Mouse (Mus musculus) liver, embryonic 15.5 days (tissue): Measurements from ENCODE around the gene Cdca7. TPM values are rescaled to one million over a fixed set of nuclear protein-coding genes. Genes with fewer than 3 reads are reported as not detected.

Experiments used
- ATAC-seq: fragments of 200-750 bp; cut with Nextera tagmentation; 2 replicates; pipeline ENCODE4 v1.8.0; 2017; ENCODE audit warnings: moderate number of reproducible peaks, mild to moderate bottlenecking, moderate library complexity; ENCODE audit not compliant: insufficient read depth
- H3K27ac ChIP-seq: fragments of 300-500 bp; sonication (generic); replicated peaks from 2 replicates; pipeline ENCODE4 v1.5.1; 2015; ENCODE audit warnings: mild to moderate bottlenecking, inconsistent platforms
- H3K27me3 ChIP-seq: fragments of 300-500 bp; sonication (generic); 2 replicates; pipeline ENCODE4 v1.6.1; 2015; ENCODE audit warnings: mild to moderate bottlenecking, inconsistent platforms
- H3K36me3 ChIP-seq: fragments of 300-500 bp; sonication (generic); replicated peaks from 2 replicates; pipeline ENCODE4 v1.6.1; 2015; ENCODE audit warnings: moderate library complexity, mild to moderate bottlenecking, inconsistent platforms
- H3K4me1 ChIP-seq: fragments of 300-500 bp; sonication (generic); replicated peaks from 2 replicates; pipeline ENCODE4 v1.6.1; 2015; ENCODE audit warnings: inconsistent platforms
- H3K4me2 ChIP-seq: fragments of 300-500 bp; sonication (generic); 2 replicates; pipeline ENCODE4 v1.6.1; 2015; ENCODE audit warnings: moderate library complexity, mild to moderate bottlenecking, inconsistent platforms
- H3K4me3 ChIP-seq: fragments of 300-500 bp; sonication (generic); replicated peaks from 2 replicates; pipeline ENCODE4 v1.5.1; 2015; ENCODE audit warnings: mild to moderate bottlenecking, inconsistent platforms
- H3K9ac ChIP-seq: fragments of 300-500 bp; sonication (generic); 2 replicates; pipeline ENCODE4 v1.6.1; 2015; ENCODE audit warnings: moderate library complexity, mild to moderate bottlenecking, inconsistent platforms
- H3K9me3 ChIP-seq: fragments of 300-500 bp; sonication (generic); replicated peaks from 2 replicates; pipeline ENCODE4 v1.6.1; 2016; ENCODE audit warnings: inconsistent platforms
- WGBS: fragments of 180-500 bp; shearing (Covaris S2); methylation state at CpG from one replicate; pipeline ENCODE4 v1.1.7; 2015; ENCODE audit warnings: mixed read lengths; ENCODE audit not compliant: insufficient replicate concordance; 5-methylcytosine and 5-hydroxymethylcytosine counted together
- polyA plus RNA-seq: library from polyadenylated mRNA; unstranded; fragments of >200 nt; fragmentation: Nextera tagmentation; extraction: Ambion mirVana; gene quantifications from 2 replicates; pipeline ENCODE4 v1.2.1, GENCODE M21; 2015

The Cdca7 gene
- polyA plus RNA-seq, 1 experiment from 2014 or later: 45.5 TPM

DNA sequence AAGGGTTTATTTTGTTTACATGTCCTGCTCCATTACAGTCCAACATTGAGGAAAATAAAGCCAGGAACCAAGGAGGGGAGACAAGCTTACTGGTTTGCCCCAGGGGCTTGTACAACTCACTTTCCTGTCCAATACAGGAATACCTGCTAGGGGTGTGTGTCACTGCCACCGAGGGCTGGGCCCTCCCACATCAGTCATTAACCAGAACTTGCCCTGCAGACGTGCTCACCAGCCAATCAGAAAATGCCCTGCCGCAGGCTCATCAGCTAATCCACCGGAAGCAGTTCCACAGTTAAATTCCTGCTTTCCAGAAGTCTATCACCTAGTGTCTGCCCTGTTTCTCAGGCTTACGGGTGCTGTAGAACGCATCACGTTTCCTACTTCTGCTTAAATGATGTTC, 15.7 kb downstream of the Cdca7 start:
- ATAC-seq: no peak
- Histone ChIP-seq H3K4me3 (no peak overlapping the region), H3K27ac (no peak overlapping the region), H3K4me1 (no peaks in the 10 kb centered on the region), H3K9ac (no peak overlapping the region), H3K36me3 (0 out of 2 replicates have a peak, but pooled peaks cover 9% of the 10 kb centered on the region), H3K9me3 (no peaks in the 10 kb centered on the region), H3K27me3 (peaks cover 7% of the 10 kb centered on the region; the same call in 1 of the 2 replicates), H3K4me2 (no peak overlapping the region)
- WGBS: 46% methylated on average over 7 of the region's 7 CpGs

DNA sequence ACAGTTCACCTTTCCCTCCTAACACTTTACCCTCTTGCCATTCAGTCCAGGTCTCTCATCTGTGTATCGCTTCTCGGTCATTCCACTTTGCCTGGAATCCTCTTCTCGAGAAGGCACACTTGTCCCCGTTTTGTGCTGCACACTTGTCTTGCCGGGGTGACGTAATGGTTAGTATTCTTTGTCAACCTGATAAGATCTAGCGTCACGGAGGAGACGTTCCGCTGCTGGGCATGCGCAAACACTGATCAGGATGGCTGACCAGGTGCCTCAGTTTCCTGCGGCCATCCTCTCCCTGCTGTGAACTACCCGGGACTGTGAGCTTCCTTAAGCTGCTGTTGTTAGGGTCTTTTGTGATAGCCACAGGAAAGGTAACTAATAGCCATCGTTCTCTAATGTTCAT, 17.1 kb downstream of the Cdca7 start:
- ATAC-seq: no peak
- no peaks in the 10 kb centered on the region for H3K4me1 ChIP-seq
- H3K9ac ChIP-seq: no peak overlapping the region
- H3K4me2 ChIP-seq: peak overlapping the region; percentile 39
- H3K27ac ChIP-seq: no peak overlapping the region
- 11% methylated on average over 14 of the region's 14 CpGs for WGBS
- no peaks in the 10 kb centered on the region for H3K36me3 ChIP-seq
- peak overlapping the region; percentile 17; the same call in 1 of the 2 replicates for H3K4me3 ChIP-seq
- H3K27me3 ChIP-seq: peaks cover 17% of the 10 kb centered on the region
- no peaks in the 10 kb centered on the region for H3K9me3 ChIP-seq

DNA sequence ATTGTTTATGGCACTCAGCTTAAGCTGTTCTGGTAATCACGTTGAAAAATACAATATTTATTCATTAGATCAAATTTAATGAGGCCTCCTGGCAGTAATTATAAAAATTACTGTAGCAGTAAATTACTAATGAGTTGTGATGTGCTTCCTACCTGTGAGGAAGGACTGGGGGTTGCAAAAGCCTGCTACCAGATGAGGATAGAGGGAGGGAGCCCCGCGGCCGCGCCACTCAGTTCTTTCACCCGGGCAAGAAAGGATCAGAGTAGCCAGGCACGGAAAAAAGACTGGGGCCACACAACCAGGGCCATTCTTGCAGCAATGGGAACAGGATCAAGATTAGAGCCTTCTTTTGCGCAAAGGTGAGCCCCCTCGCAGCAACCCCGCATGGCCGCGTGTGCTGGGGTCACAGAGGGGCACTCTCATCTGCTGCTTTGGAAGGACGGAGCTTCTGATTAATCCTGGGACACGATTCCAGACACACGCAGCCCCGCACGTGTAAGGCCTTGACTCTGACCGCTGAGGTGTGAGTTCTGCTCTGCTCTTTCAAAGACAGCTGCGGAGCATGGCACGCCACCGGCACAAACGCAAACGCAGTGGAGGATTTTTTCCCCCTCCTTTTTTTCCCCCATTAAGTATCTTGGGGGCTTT, 23.2 kb downstream of the Cdca7 start:
- 12% methylated on average over 23 of the region's 23 CpGs for WGBS

DNA sequence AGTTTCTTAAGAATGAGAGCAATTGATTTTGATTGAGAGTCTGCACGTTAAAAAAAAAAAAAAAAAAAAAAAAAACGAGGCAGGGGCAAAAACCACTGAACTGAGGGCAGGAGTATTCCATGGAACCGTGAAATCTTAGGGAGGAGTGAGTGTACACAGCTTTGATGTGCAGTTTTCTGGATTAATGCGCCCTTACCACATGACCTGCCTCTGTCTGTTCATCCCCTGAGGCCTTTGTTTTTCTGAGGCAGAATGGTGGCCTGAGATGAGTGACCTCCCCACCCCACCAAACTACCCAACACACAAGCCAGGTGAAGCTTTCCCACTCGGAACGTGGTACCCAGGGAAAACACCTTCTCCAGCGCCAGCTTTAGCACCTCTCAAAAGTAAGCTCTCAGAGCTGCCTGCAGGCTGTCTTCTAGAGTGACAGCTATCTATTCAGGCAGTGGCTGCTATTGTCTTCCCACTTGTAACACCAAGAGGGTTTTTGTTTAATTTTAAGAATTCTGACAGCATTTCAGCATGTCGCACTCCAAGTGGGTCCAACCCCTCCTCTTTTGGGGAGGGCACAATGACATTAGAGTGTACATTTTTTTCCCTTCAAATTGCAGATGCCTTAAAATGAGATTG, 23.9 kb downstream of the Cdca7 start:
- no peaks in the 10 kb centered on the region for H3K4me1 ChIP-seq
- WGBS: 30% methylated on average over 8 of the region's 8 CpGs
- ATAC-seq: no peak
- no peaks in the 10 kb centered on the region for H3K36me3 ChIP-seq
- no peaks in the 10 kb centered on the region for H3K9me3 ChIP-seq
- no peak overlapping the region for H3K4me2 ChIP-seq
- peaks cover 49% of the 10 kb centered on the region for H3K27me3 ChIP-seq
- no peak overlapping the region for H3K4me3 ChIP-seq
- H3K9ac ChIP-seq: no peak overlapping the region
- no peak overlapping the region for H3K27ac ChIP-seq

More for the DNA sequence above, 23.2 kb downstream of the Cdca7 start:
- no peaks in the 10 kb centered on the region for H3K36me3 ChIP-seq
- H3K27me3 ChIP-seq: peaks cover 49% of the 10 kb centered on the region
- peak overlapping the region; percentile 2; the same call in 1 of the 2 replicates for H3K4me2 ChIP-seq
- no peak overlapping the region for H3K9ac ChIP-seq
- no peak overlapping the region for H3K27ac ChIP-seq
- ATAC-seq: no peak
- no peak overlapping the region for H3K4me3 ChIP-seq
- H3K4me1 ChIP-seq: no peaks in the 10 kb centered on the region
- no peaks in the 10 kb centered on the region for H3K9me3 ChIP-seq

DNA sequence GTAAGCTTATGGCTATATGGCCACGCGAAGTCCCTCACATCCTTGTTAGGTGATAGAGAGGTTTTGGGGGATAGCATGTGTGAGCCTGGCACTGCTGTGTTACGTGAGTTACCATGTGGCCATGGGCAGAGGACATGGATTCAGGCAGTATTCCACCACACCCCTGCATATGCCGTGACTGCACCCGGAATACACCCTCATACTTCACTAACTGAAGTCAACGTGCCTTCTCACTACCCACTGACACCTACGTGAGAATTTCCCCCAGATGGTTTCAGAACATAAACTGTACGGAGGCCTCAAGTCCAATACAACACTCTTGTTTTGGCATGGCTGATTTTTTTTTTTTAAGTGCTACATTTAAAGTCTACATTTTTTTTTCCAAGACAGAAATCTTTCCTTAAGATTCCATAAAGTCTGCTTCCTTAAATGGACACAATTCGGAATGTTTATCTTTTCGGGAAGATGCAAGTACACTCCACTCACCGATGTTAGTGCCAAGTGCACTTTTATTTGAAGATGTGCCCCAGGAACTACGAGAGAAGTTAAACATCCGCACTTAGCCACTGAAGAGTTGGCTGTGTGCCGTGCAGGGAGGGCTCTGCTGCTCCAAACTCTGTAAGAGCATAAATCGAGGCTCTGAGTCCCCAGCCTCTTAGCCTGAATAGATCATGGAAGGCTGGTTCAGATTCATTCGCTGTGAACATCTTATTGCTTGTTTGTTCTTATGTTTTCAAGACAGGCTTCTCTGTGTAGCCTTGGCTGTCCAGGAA, 26.3 kb downstream of the Cdca7 start:
- H3K4me3 ChIP-seq: no peak overlapping the region
- no peaks in the 10 kb centered on the region for H3K9me3 ChIP-seq
- 70% methylated on average over 16 of the region's 16 CpGs for WGBS
- no peaks in the 10 kb centered on the region for H3K4me1 ChIP-seq
- ATAC-seq: no peak
- no peaks in the 10 kb centered on the region for H3K36me3 ChIP-seq
- H3K9ac ChIP-seq: no peak overlapping the region
- H3K4me2 ChIP-seq: no peak overlapping the region
- H3K27me3 ChIP-seq: peaks cover 40% of the 10 kb centered on the region
- no peak overlapping the region for H3K27ac ChIP-seq

DNA sequence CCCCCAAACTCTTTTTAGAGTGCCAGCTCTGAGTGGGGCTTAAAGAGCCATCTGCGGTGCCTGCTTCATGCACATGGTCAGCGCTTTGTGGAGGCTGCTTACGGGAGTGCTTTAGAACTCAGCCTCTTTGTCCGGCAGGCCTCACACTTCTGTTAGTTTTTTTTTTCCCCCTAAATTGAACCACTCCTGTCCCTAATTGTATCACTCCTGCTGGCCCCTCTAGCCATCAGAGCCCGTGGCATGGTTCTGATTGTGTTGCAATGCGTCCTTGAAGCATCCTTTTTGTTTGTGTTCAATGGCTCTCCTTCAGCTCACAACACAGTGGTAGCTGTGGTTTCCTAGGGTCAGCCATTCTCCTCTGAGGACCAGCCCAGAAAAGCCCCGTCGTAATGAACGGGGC, 27.7 kb downstream of the Cdca7 start:
- Histone ChIP-seq H3K4me2 (no peak overlapping the region), H3K4me3 (no peak overlapping the region), H3K9me3 (no peaks in the 10 kb centered on the region), H3K27me3 (peaks cover 32% of the 10 kb centered on the region), H3K36me3 (no peaks in the 10 kb centered on the region), H3K4me1 (no peaks in the 10 kb centered on the region), H3K9ac (no peak overlapping the region), H3K27ac (no peak overlapping the region)
- no peak for ATAC-seq
- 61% methylated on average over 9 of the region's 9 CpGs for WGBS

DNA sequence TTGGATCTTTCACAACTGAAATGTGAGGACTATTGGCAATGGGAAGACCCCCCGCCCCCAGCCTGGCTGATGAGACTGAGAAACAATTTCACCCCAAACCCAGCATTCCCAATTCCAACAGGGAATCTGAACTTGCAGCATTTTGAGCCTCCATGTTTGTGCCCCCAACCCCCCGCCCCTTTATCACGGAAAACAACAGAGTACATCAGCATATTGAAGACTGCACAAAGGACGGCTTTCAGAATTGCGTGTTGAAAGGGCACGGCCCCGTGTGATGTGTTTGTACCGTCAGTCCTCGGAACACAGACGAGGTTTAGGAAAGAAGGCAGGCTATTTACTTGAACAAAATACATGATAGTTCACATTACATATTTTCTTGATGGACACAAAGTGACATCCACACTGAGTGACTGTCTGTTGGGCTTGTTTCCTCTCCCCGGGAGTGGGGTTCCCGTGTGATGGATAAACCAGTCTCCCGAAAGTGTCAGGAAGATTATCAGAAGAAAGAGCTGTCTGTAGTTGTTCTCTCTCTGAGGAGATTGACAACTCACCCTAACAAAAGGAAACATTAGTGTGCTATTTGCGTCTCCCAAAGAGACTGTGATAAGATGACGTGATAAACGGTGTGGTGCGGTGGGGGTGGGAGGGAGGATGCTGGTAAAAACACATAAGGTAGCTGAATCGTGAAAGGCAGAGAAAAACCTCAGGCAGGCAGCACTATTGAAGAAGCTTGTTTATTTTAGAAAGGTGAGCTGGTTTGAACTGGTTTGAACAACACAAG, 32.1 kb downstream of the Cdca7 start:
- no peak for ATAC-seq
- H3K27ac ChIP-seq: no peak overlapping the region
- H3K4me1 ChIP-seq: no peaks in the 10 kb centered on the region
- WGBS: 39% methylated on average over 18 of the region's 18 CpGs
- no peaks in the 10 kb centered on the region for H3K36me3 ChIP-seq
- H3K27me3 ChIP-seq: peaks cover 10% of the 10 kb centered on the region; the same call in 1 of the 2 replicates
- H3K9ac ChIP-seq: no peak overlapping the region
- no peak overlapping the region for H3K4me2 ChIP-seq
- no peak overlapping the region for H3K4me3 ChIP-seq
- H3K9me3 ChIP-seq: no peaks in the 10 kb centered on the region

DNA sequence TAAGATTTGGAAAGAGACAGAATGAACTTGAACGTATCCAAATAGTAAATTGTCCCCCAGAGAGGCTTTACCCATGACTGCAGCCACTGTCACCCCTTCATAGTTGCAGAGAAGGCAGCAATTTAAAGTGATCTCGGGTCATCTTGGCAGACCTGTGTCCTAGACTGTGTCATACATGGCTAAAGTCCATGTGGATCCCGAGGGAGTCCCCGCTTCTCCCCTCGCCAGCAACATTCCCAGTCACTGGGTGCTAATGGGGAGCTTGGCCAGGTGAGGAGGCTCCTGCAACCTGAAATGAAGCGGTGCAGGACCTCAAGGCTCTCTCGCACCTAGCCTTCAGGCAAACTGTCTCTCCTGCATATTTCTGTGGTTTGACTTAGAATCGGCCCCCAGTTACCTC, 32.9 kb downstream of the Cdca7 start:
- Histone ChIP-seq H3K4me2 (no peak overlapping the region), H3K4me3 (no peak overlapping the region), H3K9ac (no peak overlapping the region), H3K27ac (no peak overlapping the region), H3K27me3 (peaks cover 12% of the 10 kb centered on the region; the same call in 1 of the 2 replicates), H3K4me1 (no peaks in the 10 kb centered on the region), H3K36me3 (no peaks in the 10 kb centered on the region), H3K9me3 (no peaks in the 10 kb centered on the region)
- no peak for ATAC-seq
- WGBS: 67% methylated on average over 8 of the region's 8 CpGs

DNA sequence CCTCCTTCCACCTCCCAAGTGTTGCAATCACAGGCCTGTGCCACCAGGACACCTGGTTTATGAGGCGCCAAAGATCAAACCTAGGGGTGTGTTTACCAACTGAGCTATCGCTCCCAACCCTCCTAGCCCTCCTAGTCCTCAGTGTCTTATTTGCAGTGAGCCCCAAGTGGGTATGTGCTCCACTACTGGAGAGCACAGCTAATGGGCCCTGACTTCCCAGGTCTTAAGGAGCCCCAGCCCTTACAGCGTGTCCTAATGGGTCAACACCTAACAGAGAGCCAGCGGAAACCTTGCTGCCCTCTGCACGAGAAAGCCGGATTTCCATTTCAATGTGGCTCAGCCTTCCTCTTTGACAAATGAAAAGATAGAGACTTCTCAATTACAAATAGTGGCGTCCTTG, 39.6 kb downstream of the Cdca7 start:
- Histone ChIP-seq H3K27me3 (peaks cover 56% of the 10 kb centered on the region), H3K36me3 (no peaks in the 10 kb centered on the region), H3K4me2 (no peak overlapping the region), H3K4me1 (no peaks in the 10 kb centered on the region), H3K9me3 (no peaks in the 10 kb centered on the region), H3K4me3 (no peak overlapping the region), H3K27ac (no peak overlapping the region), H3K9ac (no peak overlapping the region)
- no peak for ATAC-seq
- WGBS: 40% methylated on average over 7 of the region's 7 CpGs

DNA sequence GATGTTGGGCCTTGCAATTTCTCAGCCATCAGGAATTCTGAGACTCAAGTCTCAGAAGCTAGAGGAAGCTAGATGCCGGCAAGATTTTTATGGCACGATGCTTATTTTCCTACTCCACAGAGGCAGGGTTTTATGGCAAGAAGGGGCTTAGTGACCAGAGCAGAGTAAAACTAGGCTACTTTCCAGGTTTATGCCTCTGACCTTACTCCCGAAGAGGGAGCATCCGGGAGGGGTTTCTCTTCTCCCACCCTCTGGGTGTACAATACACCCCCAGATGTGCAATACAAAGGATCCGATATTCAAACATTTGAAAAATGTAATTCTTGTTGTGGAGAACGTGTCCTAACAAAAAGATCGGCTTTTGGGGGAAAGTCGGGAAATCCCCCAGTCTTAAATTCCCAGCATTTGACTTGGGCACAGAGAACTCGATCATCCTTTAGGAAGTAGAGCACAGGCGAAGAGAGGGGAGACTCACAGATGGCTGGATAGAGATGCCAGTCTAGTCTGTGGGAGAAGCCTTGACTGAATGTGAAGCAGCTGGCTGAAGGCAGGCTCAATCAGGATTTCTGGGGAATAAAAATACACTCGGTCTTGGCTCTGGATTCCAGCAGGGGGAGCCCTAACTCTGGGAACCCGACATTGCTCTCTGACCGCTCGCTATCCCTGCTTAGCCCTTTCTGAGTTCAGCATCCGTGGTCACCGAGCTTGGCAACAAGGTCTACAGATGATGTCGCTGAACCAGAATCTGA, 40.2 kb downstream of the Cdca7 start:
- ATAC-seq: no peak
- Histone ChIP-seq H3K4me2 (no peak overlapping the region), H3K4me1 (no peaks in the 10 kb centered on the region), H3K27ac (no peak overlapping the region), H3K9me3 (no peaks in the 10 kb centered on the region), H3K36me3 (no peaks in the 10 kb centered on the region), H3K27me3 (peaks cover 59% of the 10 kb centered on the region), H3K9ac (no peak overlapping the region), H3K4me3 (no peak overlapping the region)
- 21% methylated on average over 17 of the region's 17 CpGs for WGBS
